In genomic region chr16:32875847-32876246, GRCm38 (mm10) we compare ENCODE assay signal across 22 mouse cellular contexts. TPM values are rescaled to one million over a fixed set of nuclear protein-coding genes. Genes with fewer than 3 reads are reported as not detected.
DNase-seq lines count a peak whose midpoint lies in the region; ATAC-seq and TF ChIP-seq lines count a peak whose summit lies in the region.
"Had no signal": no experiment of that assay in that cellular context is flagged by ENCODE, and none has a peak within 500 bp of the region (broad histone marks: within the 10 kb centered on the region; RNA-seq: fewer than 3 reads in every experiment).

No protein-coding gene starts in this region.

- H3K9me3 ChIP-seq in intestine, postnatal 0 days (ENCODE audit: control insufficient read depth) = no peaks in the 10 kb centered on the region
- no peaks in the 10 kb centered on the region for H3K9me3 ChIP-seq in intestine, embryonic 15.5 days
- H3K9me3 ChIP-seq in liver, embryonic 13.5 days (replicated peaks) = no peaks in the 10 kb centered on the region
- no peaks in the 10 kb centered on the region for H3K9me3 ChIP-seq in liver, embryonic 12.5 days (replicated peaks)
- H3K9me3 ChIP-seq: embryonic facial prominence, embryonic 13.5 days; heart, embryonic 12.5 days; hindbrain, embryonic 13.5 days; midbrain, embryonic 13.5 days; neural tube, embryonic 13.5 days had no signal

- DNase-seq in gastrocnemius, adult 2 months = no peak
- DNase-seq in gastrocnemius, postnatal 25 days = no peak
- no peak for DNase-seq in liver, embryonic 13.5 days
- DNase-seq in adrenal gland, postnatal 36 days = no peak
- DNase-seq: adrenal gland, postnatal 10 days; cerebellum, postnatal 10 days; gastrocnemius, postnatal 14 days; lung, adult 18-20 months; lung, postnatal 14 days; right cerebral cortex, adult 18-20 months; thymus, postnatal 4 days had no signal

- no peaks in the 10 kb centered on the region for H3K36me3 ChIP-seq in intestine, postnatal 0 days (ENCODE audit: control insufficient read depth, insufficient read depth)
- no peaks in the 10 kb centered on the region for H3K36me3 ChIP-seq in intestine, embryonic 15.5 days
- no peaks in the 10 kb centered on the region for H3K36me3 ChIP-seq in liver, embryonic 13.5 days
- no peaks in the 10 kb centered on the region for H3K36me3 ChIP-seq in liver, embryonic 12.5 days
- no peaks in the 10 kb centered on the region for H3K36me3 ChIP-seq in small intestine, adult 2 months (ENCODE audit: control insufficient read depth, insufficient read depth, low read length)
- H3K36me3 ChIP-seq: hindbrain, embryonic 13.5 days; midbrain, embryonic 13.5 days; neural tube, embryonic 13.5 days had no signal

- H3K27me3 ChIP-seq in intestine, postnatal 0 days (replicated peaks; ENCODE audit: control insufficient read depth, insufficient read depth, low read length) = no peaks in the 10 kb centered on the region
- H3K27me3 ChIP-seq in intestine, embryonic 15.5 days (replicated peaks) = no peaks in the 10 kb centered on the region
- H3K27me3 ChIP-seq in liver, embryonic 13.5 days = no peaks in the 10 kb centered on the region
- peaks cover 5% of the 10 kb centered on the region; the same call in 1 of the 2 replicates for H3K27me3 ChIP-seq in liver, embryonic 12.5 days (replicated peaks)
- no peaks in the 10 kb centered on the region for H3K27me3 ChIP-seq in small intestine, adult 2 months (ENCODE audit: control insufficient read depth, insufficient read depth, low read length)
- H3K27me3 ChIP-seq: embryonic facial prominence, embryonic 13.5 days; heart, embryonic 12.5 days; hindbrain, embryonic 13.5 days; midbrain, embryonic 13.5 days; neural tube, embryonic 13.5 days; Patski had no signal

- H3K9ac ChIP-seq in intestine, postnatal 0 days (ENCODE audit: low read depth, low read length) = no peak overlapping the region
- no peak overlapping the region for H3K9ac ChIP-seq in intestine, embryonic 15.5 days
- no peak overlapping the region for H3K9ac ChIP-seq in liver, embryonic 13.5 days
- no peak overlapping the region for H3K9ac ChIP-seq in liver, embryonic 12.5 days
- H3K9ac ChIP-seq: embryonic facial prominence, embryonic 13.5 days; heart, embryonic 12.5 days; hindbrain, embryonic 13.5 days; midbrain, embryonic 13.5 days; neural tube, embryonic 13.5 days had no signal

- whole genome bisulfite sequencing in intestine, postnatal 0 days = 64% methylated on average over 3 of the region's 3 CpGs
- 83% methylated on average over 3 of the region's 3 CpGs for WGBS in intestine, embryonic 15.5 days
- WGBS in liver, embryonic 13.5 days (ENCODE audit: insufficient replicate concordance) = 76% methylated on average over 3 of the region's 3 CpGs
- WGBS in liver, embryonic 12.5 days (ENCODE audit: insufficient replicate concordance) = 84% methylated on average over 3 of the region's 3 CpGs
- WGBS in small intestine, adult 2 months = 58% methylated on average over 3 of the region's 3 CpGs

- 0 out of 2 replicates have a peak, but pooled peaks cover 6% of the 10 kb centered on the region for H3K4me1 ChIP-seq in intestine, postnatal 0 days (replicated peaks; ENCODE audit: control insufficient read depth, insufficient read depth, low read length)
- peaks cover 9% of the 10 kb centered on the region for H3K4me1 ChIP-seq in intestine, embryonic 15.5 days (replicated peaks)
- H3K4me1 ChIP-seq in liver, embryonic 13.5 days (replicated peaks) = peaks cover 28% of the 10 kb centered on the region
- H3K4me1 ChIP-seq in liver, embryonic 12.5 days = peaks cover 24% of the 10 kb centered on the region
- peaks cover 5% of the 10 kb centered on the region; the same call in 1 of the 2 replicates for H3K4me1 ChIP-seq in small intestine, adult 2 months (ENCODE audit: control insufficient read depth, insufficient read depth, insufficient read length, low read length)

- ATAC-seq in intestine, postnatal 0 days = peak; percentile 44
- ATAC-seq in intestine, embryonic 15.5 days = no peak
- no peak for ATAC-seq in liver, embryonic 13.5 days (ENCODE audit: low read depth)
- ATAC-seq in liver, embryonic 12.5 days = no peak
- ATAC-seq: forebrain, embryonic 14.5 days; midbrain, embryonic 13.5 days; Patski had no signal

- intact Hi-C loops in gastrocnemius, adult 2 months (cut with DNase I) = loop anchor here (5.0 kb wide), 1 partner anchor 64 kb away; the partner anchor contains the start of gene Smbd1

- TF ChIP-seq POLR2A in small intestine, adult 2 months (IDR thresholded peaks at IDR 0.05; ENCODE audit: low read depth, low read length) = no peak

- H3K27ac ChIP-seq in gastrocnemius, adult 2 months = peak overlapping the region; percentile 98; the same call in 1 of the 2 replicates
- peak overlapping the region; percentile 42; the same call in 1 of the 2 replicates for H3K27ac ChIP-seq in intestine, postnatal 0 days (ENCODE audit: low read depth, low read length)
- H3K27ac ChIP-seq in intestine, embryonic 15.5 days = no peak overlapping the region
- H3K27ac ChIP-seq in liver, embryonic 13.5 days = no peak overlapping the region
- H3K27ac ChIP-seq in liver, embryonic 12.5 days = no peak overlapping the region
- peak overlapping the region; percentile 64 for H3K27ac ChIP-seq in small intestine, adult 2 months (ENCODE audit: insufficient read depth, low read depth, low read length)
- H3K27ac ChIP-seq: embryonic facial prominence, embryonic 13.5 days; hindbrain, embryonic 13.5 days; midbrain, embryonic 13.5 days; neural tube, embryonic 13.5 days had no signal

- no peak overlapping the region; the same call in 1 of the 2 replicates for H3K4me3 ChIP-seq in gastrocnemius, adult 2 months
- H3K4me3 ChIP-seq in intestine, postnatal 0 days (ENCODE audit: low read depth, low read length) = no peak overlapping the region
- no peak overlapping the region for H3K4me3 ChIP-seq in intestine, embryonic 15.5 days (replicated peaks)
- H3K4me3 ChIP-seq in liver, embryonic 13.5 days (replicated peaks) = no peak overlapping the region
- no peak overlapping the region for H3K4me3 ChIP-seq in liver, embryonic 12.5 days
- no peak overlapping the region for H3K4me3 ChIP-seq in small intestine, adult 2 months (ENCODE audit: low read depth, low read length)
- H3K4me3 ChIP-seq: embryonic facial prominence, embryonic 13.5 days; heart, embryonic 12.5 days; hindbrain, embryonic 13.5 days; midbrain, embryonic 13.5 days; neural tube, embryonic 13.5 days had no signal

- H3K4me2 ChIP-seq in intestine, postnatal 0 days (replicated peaks; ENCODE audit: low read depth) = no peak overlapping the region
- H3K4me2 ChIP-seq in intestine, embryonic 15.5 days (replicated peaks) = no peak overlapping the region
- H3K4me2 ChIP-seq in liver, embryonic 13.5 days = peak overlapping the region; percentile 5; the same call in 1 of the 2 replicates
- no peak overlapping the region for H3K4me2 ChIP-seq in liver, embryonic 12.5 days
- H3K4me2 ChIP-seq: heart, embryonic 12.5 days; hindbrain, embryonic 13.5 days; midbrain, embryonic 13.5 days had no signal

- TF ChIP-seq CTCF in gastrocnemius, adult 2 months (IDR thresholded peaks at IDR 0.05) = no peak
- no peak for TF ChIP-seq CTCF in intestine, postnatal 0 days (IDR thresholded peaks at IDR 0.05; ENCODE audit: low read depth)
- TF ChIP-seq CTCF in small intestine, adult 2 months (IDR thresholded peaks at IDR 0.05; ENCODE audit: extremely low read depth, insufficient read length, insufficient replicate concordance, low read depth, low read length) = no peak

RNA-seq across cellular contexts. Expression of gene Fyttd1, which starts 1.5 kb away (rescaled TPM):
- total RNA-seq in gastrocnemius, adult 2 months (2021) = 10 to 100 TPM; 95.0 to 95.1 TPM
- 10 to 100 TPM; 79.8 to 85.6 TPM for total RNA-seq in gastrocnemius, postnatal 25 days (2021)
- 52.7 and 52.8 TPM in 2 replicates for polyA plus RNA-seq in intestine, postnatal 0 days (2015; fragmentation: Nextera tagmentation; extraction: Ambion mirVana)
- polyA plus RNA-seq in intestine, embryonic 15.5 days (2015; fragmentation: Nextera tagmentation; extraction: Ambion mirVana) = 72.6 and 97.7 TPM in 2 replicates
- polyA plus RNA-seq in liver, embryonic 13.5 days (2015; fragmentation: Nextera tagmentation; extraction: Ambion mirVana) = 34.0 and 42.4 TPM in 2 replicates
- 45.7 and 50.7 TPM in 2 replicates for polyA plus RNA-seq in liver, embryonic 12.5 days (2016; fragmentation: Nextera tagmentation; extraction: Ambion mirVana)
- polyA plus RNA-seq in small intestine, adult 2 months (2012; rRNA removed) = 0.66 and 0.93 TPM in 2 replicates
- 100 to 1,000 TPM; 104 to 118 TPM for total RNA-seq in adrenal gland, postnatal 36 days (2021)

RNA-seq across cellular contexts. Expression of gene Rubcn, which starts 1.7 kb away (rescaled TPM):
- total RNA-seq in gastrocnemius, adult 2 months (2021) = 10 to 100 TPM; 24.0 to 28.5 TPM
- total RNA-seq in gastrocnemius, postnatal 25 days (2021) = 10 to 100 TPM; 24.3 to 26.7 TPM
- 8.3 and 8.6 TPM in 2 replicates for polyA plus RNA-seq in intestine, postnatal 0 days (2015; fragmentation: Nextera tagmentation; extraction: Ambion mirVana)
- polyA plus RNA-seq in intestine, embryonic 15.5 days (2015; fragmentation: Nextera tagmentation; extraction: Ambion mirVana) = 14.1 and 14.3 TPM in 2 replicates
- 4.3 and 5.2 TPM in 2 replicates for polyA plus RNA-seq in liver, embryonic 13.5 days (2015; fragmentation: Nextera tagmentation; extraction: Ambion mirVana)
- polyA plus RNA-seq in liver, embryonic 12.5 days (2016; fragmentation: Nextera tagmentation; extraction: Ambion mirVana) = 7.3 and 7.7 TPM in 2 replicates
- 15.1 and 28.5 TPM in 2 replicates for polyA plus RNA-seq in small intestine, adult 2 months (2012; rRNA removed)
- 10 to 100 TPM; 26.7 to 29.9 TPM for total RNA-seq in adrenal gland, postnatal 36 days (2021)

RNA-seq across cellular contexts. Expression of gene Lrch3, which starts 38.1 kb away (rescaled TPM):
- total RNA-seq in gastrocnemius, adult 2 months (2021) = 10 to 100 TPM; 14.1 to 16.0 TPM
- 10 to 100 TPM; 13.7 to 15.4 TPM for total RNA-seq in gastrocnemius, postnatal 25 days (2021)
- polyA plus RNA-seq in intestine, postnatal 0 days (2015; fragmentation: Nextera tagmentation; extraction: Ambion mirVana) = 7.8 and 8.4 TPM in 2 replicates
- polyA plus RNA-seq in intestine, embryonic 15.5 days (2015; fragmentation: Nextera tagmentation; extraction: Ambion mirVana) = 14.6 and 15.3 TPM in 2 replicates
- polyA plus RNA-seq in liver, embryonic 13.5 days (2015; fragmentation: Nextera tagmentation; extraction: Ambion mirVana) = 6.2 and 6.7 TPM in 2 replicates
- 9.9 and 10.1 TPM in 2 replicates for polyA plus RNA-seq in liver, embryonic 12.5 days (2016; fragmentation: Nextera tagmentation; extraction: Ambion mirVana)
- polyA plus RNA-seq in small intestine, adult 2 months (2012; rRNA removed) = 5.9 and 12.7 TPM in 2 replicates
- total RNA-seq in adrenal gland, postnatal 36 days (2021) = 10 to 100 TPM; 30.5 to 34.4 TPM

Comparison
In these comparisons a context has a peak if more than half of its experiments do, and no peak if none do; other contexts are left out.
1. H3K27ac ChIP-seq: peak in gastrocnemius, adult 2 months (single experiment), intestine, postnatal 0 days (single experiment) and small intestine, adult 2 months (single experiment); none in intestine, embryonic 15.5 days (single experiment), liver, embryonic 13.5 days (single experiment) and liver, embryonic 12.5 days (single experiment).
2. RNA of gene Fyttd1, which starts 1.5 kb away (polyA plus RNA-seq): 72.6 to 97.7 TPM in intestine, embryonic 15.5 days, 52.7 to 52.8 TPM in intestine, postnatal 0 days, 45.7 to 50.7 TPM in liver, embryonic 12.5 days and 34.0 to 42.4 TPM in liver, embryonic 13.5 days; 0.66 to 0.93 TPM in small intestine, adult 2 months; every median in the first group is over 10 times any median in the second.